Mouse (Mus musculus) stomach, postnatal 0 days (tissue): ENCODE measurements around the gene Agtpbp1.

Source experiments
- CTCF ChIP-seq: IDR thresholded peaks from 2 replicates; pipeline ENCODE4 v1.5.1; 2016; ENCODE audit warnings: antibody characterized with exemption, low read depth, mild to moderate bottlenecking, moderate library complexity
- EP300 ChIP-seq: optimal IDR thresholded peaks from 2 replicates; pipeline ENCODE3; 2016; ENCODE audit warnings: antibody characterized with exemption

DNA sequence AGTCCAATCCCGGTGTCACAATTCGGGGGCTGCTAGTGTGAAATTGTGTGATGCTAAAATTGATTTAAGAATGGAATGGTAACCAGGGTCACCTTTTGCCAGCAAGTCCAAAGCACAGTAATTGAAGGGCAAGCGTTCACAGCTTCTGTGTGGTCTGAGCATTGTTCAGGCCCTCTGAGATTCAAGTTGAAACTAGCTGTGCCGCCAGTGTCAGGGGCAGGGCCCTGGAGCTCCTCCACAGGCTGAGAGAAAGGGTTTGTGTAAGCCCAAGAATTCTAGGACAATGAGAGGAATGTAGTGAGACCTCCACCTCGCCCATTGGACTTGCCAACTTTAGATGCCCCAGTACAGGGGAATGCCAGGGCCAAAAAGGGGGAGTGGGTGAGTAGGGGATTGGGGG lies 161.2 kb downstream of the Agtpbp1 start:
- TF ChIP-seq CTCF (no peak), EP300 (no peak)
